Mouse (Mus musculus) adrenal gland, postnatal 10 days (tissue): ENCODE measurements around the gene Oas1h. TPM values are rescaled to one million over a fixed set of nuclear protein-coding genes. Genes with fewer than 3 reads are reported as not detected.
"Not testable (repeated sequence)": the region's sequence is repeated elsewhere in the genome, so short reads cannot be mapped to it uniquely, and the experiment has no call there.

Source experiments
- DNase-seq: peaks from one replicate; pipeline ENCODE4 v3.0.0; 2021; ENCODE audit warnings: mixed read lengths
- total RNA-seq, 2 experiments: library from RNA; stranded (reverse); gene quantifications; 2 replicates each; pipeline ENCODE4 v1.2.3; 2021

Oas1h gene
- total RNA-seq, 2 experiments from 2014 or later = not detected

DNA sequence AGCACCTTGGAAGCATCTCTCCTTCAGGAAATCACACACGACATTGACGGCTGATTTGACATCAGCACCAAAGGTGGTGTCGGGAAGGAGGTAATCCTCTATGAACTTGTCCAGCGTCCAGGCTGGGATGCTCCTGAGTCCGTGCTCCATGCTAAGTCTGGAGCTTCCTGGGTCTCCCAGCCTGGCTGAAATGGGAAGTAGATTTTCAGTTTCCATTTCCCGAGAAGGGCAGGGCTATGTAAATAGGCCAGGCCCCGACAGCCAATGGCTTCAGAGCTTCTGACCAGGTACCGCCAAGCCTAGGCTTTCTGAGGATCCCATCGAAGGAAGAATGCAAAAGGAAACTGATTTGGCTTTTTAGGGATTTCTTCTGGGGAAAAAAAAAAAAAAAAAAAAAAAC lies 26.2 kb downstream of the Oas1h start, which contains the start of gene Oas1g:
Gene Oas1g (minus strand): TSS at position 201 of the 400 bp plus-strand sequence.
- DNase-seq = not testable (repeated sequence)

GRCm38 (mm10) chr5:120887831-120888230 lies 26.6 kb downstream of the Oas1h start:
- DNase-seq = no peak

DNA sequence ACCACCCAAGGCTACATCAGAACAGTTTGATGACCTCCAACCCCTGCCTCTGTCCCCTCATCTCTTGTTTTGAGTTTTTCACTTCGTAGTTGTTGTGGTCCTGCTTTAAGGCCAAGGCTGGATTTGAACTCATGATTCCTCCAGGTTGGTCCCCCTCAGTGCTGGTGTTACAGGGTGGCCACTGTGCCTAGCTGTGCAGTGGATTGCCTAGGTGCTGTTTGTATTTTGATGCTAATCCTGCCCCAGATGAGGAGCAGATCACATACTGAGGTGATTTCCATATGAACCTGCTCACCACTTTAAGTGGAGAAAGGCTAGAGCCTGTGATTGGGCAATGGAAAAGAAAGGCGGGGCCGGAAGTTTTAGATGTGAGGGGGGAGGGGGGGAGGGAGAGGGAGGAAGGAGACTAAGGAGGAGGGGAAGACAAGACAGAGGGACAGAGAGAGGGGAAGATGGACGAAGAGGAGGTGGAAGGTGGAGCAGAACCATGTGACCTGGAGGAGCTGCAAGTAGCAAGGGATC lies 27.1 kb downstream of the Oas1h start:
- DNase-seq = not testable (repeated sequence)

- DNase-seq = no peak
Measured at GRCm38 (mm10) chr5:120890026-120890425, 28.8 kb downstream of the Oas1h start.

- no peak for DNase-seq
Measured at GRCm38 (mm10) chr5:120890991-120891390, 29.8 kb downstream of the Oas1h start.

DNA sequence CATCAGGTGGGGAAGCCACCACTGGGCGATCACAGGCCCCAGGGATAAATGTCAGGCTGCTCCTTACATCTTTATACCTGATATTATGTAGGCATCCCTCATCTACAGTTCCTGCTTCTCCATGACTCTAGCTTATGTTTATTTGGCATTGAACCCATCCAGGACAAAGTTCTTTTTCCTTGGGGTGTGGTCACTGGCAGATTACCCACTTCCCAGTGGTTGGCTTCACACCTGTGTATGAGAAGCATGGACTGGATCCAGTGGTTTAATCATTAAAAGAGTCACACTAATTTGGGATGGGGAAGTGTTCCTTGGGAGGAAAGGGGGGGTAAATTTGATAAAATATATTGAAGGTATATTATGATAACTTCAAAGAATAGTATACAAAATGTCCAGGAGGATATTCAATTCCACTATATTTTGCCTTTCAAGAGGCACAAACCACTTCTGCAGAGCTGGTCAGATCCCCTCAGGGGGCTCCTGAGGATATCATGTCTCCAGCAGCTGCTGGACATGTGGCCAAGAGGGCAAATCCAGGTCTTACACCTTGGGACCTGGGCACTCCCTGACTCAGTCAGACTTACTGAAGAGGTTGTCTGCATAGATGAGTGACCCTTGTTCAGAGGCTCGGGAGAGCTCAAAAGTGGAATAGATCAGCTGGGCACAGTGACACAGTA lies 30.5 kb downstream of the Oas1h start:
- DNase-seq = not testable (repeated sequence)

DNA sequence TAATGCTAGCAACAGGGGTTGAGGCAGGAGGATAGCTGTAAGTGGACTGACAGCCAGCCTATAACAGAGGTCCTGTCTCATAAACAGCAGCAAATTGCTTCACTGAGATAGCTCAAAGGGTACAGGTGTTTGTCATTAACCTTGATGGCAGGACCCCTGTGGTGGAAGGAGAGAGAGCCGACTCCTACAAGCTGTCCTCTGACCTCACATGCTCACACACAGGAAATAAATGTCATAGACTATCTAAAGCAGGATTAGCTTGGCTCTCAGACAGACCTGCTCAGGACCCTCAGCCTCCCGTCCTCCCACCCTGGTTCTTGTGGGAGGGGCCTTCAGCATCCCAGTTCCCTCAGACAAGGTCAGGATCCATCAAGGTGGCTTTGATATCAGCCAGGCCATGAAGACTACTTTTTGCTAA lies 31.0 kb downstream of the Oas1h start:
- DNase-seq = no peak

DNA sequence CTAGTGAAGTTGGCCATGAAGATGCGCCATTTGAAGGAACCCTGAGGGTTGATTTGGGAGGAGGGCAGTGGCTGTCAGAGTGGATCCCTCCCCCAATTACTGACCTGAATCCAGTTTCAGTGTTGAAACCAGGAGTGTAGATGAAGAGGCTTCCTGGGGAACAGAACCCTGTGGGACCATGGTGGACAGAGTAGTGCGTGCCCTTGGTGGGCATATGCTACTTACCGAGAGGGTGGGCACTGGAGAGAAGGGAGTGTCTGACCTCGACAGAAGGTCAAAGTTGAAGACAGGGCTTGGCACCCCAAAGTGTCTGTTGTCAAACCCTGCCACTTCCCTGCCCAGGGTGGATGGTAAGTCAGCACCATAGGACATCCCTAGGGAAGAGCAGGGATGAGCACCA lies 32.6 kb downstream of the Oas1h start:
- DNase-seq = not testable (repeated sequence)

GRCm38 (mm10) chr5:120894692-120895091 lies 33.5 kb downstream of the Oas1h start:
- not testable (repeated sequence) for DNase-seq

- no peak for DNase-seq
Measured at GRCm38 (mm10) chr5:120895231-120895900, 34.1 kb downstream of the Oas1h start.

DNA sequence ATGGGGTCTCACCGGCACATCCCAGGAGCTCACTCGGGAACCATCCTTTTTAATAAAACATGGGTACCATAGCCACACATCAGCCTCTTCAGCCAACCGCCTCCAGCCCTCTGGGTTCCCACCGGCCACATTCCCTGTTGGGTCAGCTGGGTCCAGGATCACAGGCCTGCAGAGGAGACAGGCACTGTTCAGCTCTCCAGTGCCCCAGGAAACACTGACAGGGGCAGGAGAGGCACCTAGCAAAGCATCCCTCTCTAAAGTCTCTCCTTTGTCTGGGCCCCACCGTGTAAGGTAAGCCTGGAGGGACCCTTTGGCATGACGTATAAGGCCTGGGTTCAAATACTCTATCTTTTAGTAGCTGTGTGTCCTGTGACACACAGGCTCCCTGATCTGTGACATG lies 37.1 kb downstream of the Oas1h start:
- DNase-seq = no peak

GRCm38 (mm10) chr5:120898726-120899125 lies 37.5 kb downstream of the Oas1h start:
- no peak for DNase-seq

- DNase-seq = no peak
Measured at GRCm38 (mm10) chr5:120900666-120901065, 39.4 kb downstream of the Oas1h start.

- no peak for DNase-seq
Measured at GRCm38 (mm10) chr5:120902056-120902455, 40.8 kb downstream of the Oas1h start.

DNA sequence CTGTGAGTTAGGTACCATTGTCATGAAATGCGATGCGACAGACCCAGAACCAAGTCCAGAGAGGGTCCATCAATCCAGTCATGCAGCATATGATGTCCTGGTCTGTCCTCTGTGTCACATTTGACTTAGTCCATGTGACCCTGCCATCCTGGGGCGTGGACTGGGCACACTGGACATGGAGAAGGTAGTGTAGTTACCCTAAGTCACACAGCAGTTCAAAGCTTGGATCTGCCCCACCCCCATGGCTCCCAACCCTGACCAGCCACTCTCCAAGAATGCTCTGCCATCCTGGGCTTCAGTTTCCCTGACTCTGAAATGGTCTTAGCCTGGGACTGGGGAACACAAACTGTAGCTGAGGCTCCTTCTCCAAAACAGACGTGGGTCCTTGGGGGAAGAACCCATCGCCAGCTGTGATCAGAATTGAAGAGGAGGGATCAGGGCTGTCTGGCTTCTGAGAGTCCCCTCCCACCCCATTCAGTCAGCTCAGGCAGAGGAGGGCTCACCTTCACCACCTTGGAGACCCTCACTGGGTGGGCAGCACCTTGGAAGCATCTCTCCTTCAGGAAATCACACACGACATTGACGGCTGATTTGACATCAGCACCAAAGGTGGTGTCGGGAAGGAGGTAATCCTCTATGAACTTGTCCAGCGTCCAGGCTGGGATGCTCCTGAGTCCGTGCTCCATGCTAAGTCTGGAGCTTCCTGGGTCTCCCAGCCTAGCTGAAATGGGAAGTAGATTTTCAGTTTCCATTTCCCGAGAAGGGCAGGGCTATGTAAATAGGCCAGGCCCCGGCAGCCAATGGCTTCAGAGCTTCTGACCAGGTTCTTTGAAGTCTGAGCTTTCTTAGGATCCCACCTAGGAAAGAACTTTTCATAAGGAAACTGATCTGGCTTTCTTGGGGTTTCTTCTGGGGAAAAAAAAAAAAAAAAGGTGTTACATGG lies 45.8 kb downstream of the Oas1h start, which contains the start of gene Oas1a:
Gene Oas1a (minus strand): TSS at position 731 of the 943 bp plus-strand sequence.
- DNase-seq = not testable (repeated sequence)

DNA sequence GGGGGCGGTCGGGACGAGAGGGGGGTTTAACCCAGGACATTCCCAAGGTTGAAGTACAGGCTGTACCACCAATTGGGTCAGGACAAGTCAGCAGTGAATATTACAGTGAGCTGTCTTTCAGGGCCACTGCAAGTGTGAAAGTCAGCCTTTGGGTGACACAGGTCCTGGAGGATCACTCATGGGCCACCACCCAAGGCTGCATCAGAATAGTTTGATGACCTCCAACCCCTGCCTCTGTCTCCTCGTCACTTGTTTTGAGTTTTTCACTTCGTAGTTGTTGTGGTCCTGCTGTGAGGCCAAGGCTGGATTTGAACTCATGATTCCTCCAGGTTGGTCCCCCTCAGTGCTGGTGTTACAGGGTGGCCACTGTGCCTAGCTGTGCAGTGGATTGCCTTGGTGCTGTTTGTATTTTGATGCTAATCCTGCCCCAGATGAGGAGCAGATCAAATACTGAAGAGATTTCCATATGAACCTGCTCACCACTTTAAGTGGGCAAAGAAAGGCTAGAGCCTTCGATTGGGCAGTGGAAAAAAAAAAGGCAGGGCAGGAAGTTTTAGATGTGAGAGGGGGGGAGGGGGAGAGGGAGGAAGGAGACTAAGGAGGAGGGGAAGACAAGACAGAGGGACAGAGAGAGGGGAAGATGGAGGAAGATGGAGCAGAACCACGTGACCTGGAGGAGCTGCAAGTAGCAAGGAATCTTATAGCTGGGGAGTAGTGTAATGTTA lies 47.1 kb downstream of the Oas1h start:
- DNase-seq = no peak

DNA sequence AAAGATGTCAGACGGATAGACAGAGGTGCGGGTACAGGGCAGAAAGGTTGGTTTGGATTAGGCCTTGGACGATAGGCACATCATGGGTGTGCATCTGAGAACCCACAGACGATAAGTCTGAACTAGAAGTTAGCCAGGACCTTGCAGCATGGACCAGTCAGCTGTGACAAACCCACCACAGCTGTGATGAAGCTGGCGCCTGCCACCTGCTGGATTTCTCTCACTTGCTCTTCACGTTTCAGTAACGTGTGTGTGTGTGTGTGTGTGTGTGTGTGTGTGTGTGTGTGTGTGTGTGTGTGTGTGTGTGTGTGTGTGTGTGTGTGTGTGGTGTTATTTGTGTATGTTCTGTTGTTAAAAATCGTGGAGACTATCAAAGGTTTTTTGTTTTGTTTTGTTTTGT lies 53.0 kb downstream of the Oas1h start, which contains the start of gene Oas1d:
Gene Oas1d (plus strand): TSS at position 333 of the 400 bp plus-strand sequence.
- DNase-seq = not testable (repeated sequence)

DNA sequence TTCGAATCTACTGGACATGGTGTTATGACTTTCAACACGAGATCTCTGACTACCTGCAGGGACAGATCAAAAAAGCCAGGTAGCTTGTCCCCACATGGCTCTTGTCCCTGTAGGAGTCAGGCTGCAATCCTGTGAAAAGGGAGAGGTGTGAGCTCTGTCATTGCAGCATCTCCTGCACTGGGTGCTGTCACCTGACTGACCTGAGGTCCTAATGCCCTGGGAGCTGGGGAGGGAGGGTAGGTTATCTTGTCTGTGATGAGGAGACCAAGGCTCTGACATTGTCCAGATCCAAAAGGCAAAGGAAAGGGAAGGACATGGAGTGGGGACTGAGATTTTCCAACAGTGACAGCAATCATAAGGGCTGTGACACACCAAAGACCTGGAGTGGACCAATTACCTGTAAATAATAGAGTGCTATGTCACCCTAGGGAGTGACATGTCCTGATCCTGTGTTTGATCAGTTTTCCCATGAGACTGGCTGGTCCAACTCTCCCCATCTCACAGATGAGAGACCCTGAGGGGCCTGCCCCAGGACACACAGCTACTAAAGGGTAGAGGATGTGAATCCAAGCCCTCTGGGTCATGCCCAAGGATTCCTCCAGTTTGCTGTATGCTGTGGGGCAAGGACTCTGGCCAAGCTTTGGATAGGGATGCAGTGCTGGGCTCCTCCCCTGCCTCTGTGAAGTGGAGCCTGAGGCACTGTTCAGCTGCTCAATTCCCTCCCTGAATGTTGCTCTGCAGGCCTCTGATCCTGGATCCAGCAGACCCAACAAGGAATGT lies 58.1 kb downstream of the Oas1h start:
- not testable (repeated sequence) for DNase-seq

GRCm38 (mm10) chr5:120920296-120920695 lies 59.1 kb downstream of the Oas1h start:
- no peak for DNase-seq
